Mouse (Mus musculus) small intestine, adult 2 months (tissue): ENCODE measurements at regions not wholly inside any gene's neighbourhood (a gene's known extent, or its start where the extent isn't known, plus 50 kb on each side); places are given as distances from the start of the nearest gene placed in this dataset.

Experiments
- H3K27ac ChIP-seq: fragments of 200-500 bp; 2 replicates; pipeline ENCODE4 v1.5.1; 2012; ENCODE audit warnings: low read depth, low read length, control low read depth, inconsistent platforms; ENCODE audit not compliant: insufficient read depth
- H3K27me3 ChIP-seq: fragments of 200-500 bp; 2 replicates; pipeline ENCODE4 v1.6.1; 2012; ENCODE audit warnings: mild to moderate bottlenecking, moderate library complexity, low read length, inconsistent platforms; ENCODE audit not compliant: control insufficient read depth, insufficient read depth
- H3K36me3 ChIP-seq: fragments of 200-500 bp; 2 replicates; pipeline ENCODE4 v1.6.1; 2012; ENCODE audit warnings: mild to moderate bottlenecking, low read length, control low read depth, inconsistent platforms; ENCODE audit not compliant: control insufficient read depth, insufficient read depth
- H3K4me1 ChIP-seq: fragments of 200-500 bp; 2 replicates; pipeline ENCODE4 v1.6.1; 2012; ENCODE audit warnings: low read length, inconsistent platforms, mixed read lengths; ENCODE audit not compliant: control insufficient read depth, insufficient read depth, insufficient read length
- H3K4me3 ChIP-seq: fragments of 200-500 bp; 2 replicates; pipeline ENCODE4 v1.5.1; 2012; ENCODE audit warnings: low read depth, mild to moderate bottlenecking, control low read depth, inconsistent platforms, low read length, moderate library complexity
- CTCF ChIP-seq: fragments of 200-500 bp; IDR thresholded peaks from 2 replicates; pipeline ENCODE4 v1.5.1; 2012; ENCODE audit warnings: low read depth, mild to moderate bottlenecking, control low read depth, inconsistent platforms, low read length, moderate library complexity, mixed read lengths; ENCODE audit not compliant: insufficient replicate concordance, insufficient read length; ENCODE audit errors: extremely low read depth
- POLR2A ChIP-seq: fragments of 200-500 bp; IDR thresholded peaks from 2 replicates; pipeline ENCODE4 v1.6.1; 2012; ENCODE audit warnings: low read depth, mild to moderate bottlenecking, control low read depth, inconsistent platforms, low read length, moderate library complexity
- WGBS: fragments of 180-500 bp; shearing (Covaris S2); methylation state at CpG from one replicate; pipeline ENCODE4 v1.1.7; 2018; 5-methylcytosine and 5-hydroxymethylcytosine counted together

DNA sequence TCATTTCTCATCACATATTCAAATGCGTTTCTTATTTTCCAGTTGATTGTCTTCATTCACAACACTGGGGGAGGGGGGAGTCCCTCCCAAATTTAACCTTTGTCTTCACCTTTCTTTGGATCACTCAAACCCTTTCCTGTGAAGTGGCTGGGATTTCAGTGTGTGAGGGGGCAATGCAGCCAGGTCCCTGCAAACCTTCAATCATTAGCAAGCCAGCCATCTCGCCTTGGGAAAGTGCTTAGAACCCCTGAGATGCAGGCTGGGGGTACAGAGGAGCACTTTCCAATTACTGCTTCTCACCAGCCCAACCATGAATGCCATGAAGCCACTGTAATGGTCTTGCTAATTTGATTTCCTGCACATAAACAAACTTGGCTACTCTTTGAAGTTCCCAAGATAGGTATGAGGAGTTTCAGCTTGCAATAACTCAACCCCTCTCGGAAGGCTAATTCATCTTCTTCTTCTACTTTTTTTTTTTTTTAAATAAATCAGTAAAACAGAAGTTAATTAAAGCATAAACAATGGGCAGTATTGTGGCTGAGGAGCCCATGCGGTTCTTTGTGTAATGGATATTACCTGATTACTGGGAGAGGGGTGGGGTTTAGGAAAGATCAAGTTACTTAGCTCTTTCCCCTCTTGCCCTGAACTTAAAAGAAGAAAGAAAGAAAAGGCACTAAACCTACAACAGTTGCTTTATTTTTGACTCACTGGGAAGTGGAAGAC lies 486.3 kb downstream of the 1700129C05Rik start:
- H3K4me1 ChIP-seq, result peaks cover under 1% of the 10 kb centered on the region; the same call in 1 of the 2 replicates
- 78% methylated on average over 4 of the region's 4 CpGs for WGBS
- no peak for TF ChIP-seq POLR2A
- no peak for TF ChIP-seq CTCF
- no peaks in the 10 kb centered on the region for H3K27me3 ChIP-seq
- no peak overlapping the region for H3K27ac ChIP-seq
- H3K4me3 ChIP-seq, result no peak overlapping the region
- H3K36me3 ChIP-seq, result no peaks in the 10 kb centered on the region

DNA sequence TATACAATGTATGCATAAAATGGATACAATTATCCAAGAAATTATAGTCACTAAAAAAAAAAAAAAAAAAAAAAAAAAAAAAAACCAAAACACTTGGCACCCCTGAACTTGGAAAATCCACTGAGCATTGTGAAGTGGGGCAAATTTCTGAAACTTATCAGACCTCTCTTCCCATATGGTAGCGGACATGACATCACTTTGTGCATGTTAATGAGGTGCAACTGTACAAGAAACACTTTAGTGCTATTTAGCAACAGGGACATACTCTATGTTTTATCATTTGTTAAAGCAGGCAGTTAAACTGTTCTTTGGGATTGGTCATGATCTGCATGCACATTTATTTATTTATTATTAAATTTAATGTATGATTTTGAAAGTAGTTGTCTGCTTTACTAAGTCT lies 489.7 kb downstream of the 1700129C05Rik start:
- WGBS, result 90% methylated on average over 1 of the region's 1 CpGs
- H3K27ac ChIP-seq, result no peak overlapping the region
- no peaks in the 10 kb centered on the region for H3K4me1 ChIP-seq
- TF ChIP-seq CTCF (no peak), POLR2A (no peak)
- H3K4me3 ChIP-seq, result no peak overlapping the region
- H3K27me3 ChIP-seq, result no peaks in the 10 kb centered on the region
- H3K36me3 ChIP-seq, result no peaks in the 10 kb centered on the region

DNA sequence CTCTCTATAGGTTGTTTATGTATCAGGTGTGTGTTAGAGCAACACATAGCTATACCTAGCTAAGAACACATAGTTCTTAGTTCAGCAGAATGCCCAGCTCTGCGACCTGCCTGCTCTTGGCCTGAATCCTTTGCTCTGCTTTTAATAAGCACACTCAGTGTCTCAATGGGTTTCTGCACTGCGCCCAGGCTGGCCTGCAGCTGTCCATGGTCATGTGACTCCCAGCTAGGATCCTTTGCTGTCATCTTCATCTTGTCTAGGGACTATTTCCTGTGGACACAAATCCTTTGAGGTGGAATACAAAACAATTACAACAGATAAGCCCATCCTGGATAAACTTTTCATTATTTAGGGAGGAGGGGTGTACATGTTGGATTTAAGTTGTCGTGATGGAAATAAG lies 490.7 kb downstream of the 1700129C05Rik start:
- H3K4me3 ChIP-seq, result no peak overlapping the region
- no peak for TF ChIP-seq POLR2A
- TF ChIP-seq CTCF, result no peak
- H3K4me1 ChIP-seq, result no peaks in the 10 kb centered on the region
- H3K27me3 ChIP-seq, result no peaks in the 10 kb centered on the region
- 85% methylated on average over 3 of the region's 3 CpGs for WGBS
- H3K36me3 ChIP-seq, result no peaks in the 10 kb centered on the region
- no peak overlapping the region for H3K27ac ChIP-seq

DNA sequence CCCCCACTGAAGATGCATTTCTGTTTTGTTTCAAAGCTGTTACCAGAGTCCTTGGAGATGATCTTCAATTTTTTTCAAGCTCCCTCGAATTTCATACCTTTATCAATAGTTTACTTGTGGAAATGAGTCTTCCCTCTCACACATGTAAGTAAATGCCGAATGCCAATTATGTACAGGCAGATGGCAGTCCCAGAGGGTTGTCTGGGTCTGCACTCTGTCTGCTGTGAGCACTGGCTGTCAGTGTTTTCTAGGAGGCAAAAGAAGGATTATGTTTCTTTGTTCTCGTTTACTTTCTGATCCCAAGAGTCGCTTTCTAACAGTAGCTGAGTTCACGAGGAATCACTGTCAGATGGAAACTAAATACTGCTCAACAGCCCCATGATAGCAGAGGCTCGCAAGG lies 491.5 kb downstream of the 1700129C05Rik start:
- Histone ChIP-seq H3K4me1 (no peaks in the 10 kb centered on the region), H3K36me3 (no peaks in the 10 kb centered on the region), H3K4me3 (no peak overlapping the region), H3K27me3 (no peaks in the 10 kb centered on the region), H3K27ac (no peak overlapping the region)
- TF ChIP-seq POLR2A (no peak), CTCF (no peak)
- 72% methylated on average over 6 of the region's 6 CpGs for WGBS

DNA sequence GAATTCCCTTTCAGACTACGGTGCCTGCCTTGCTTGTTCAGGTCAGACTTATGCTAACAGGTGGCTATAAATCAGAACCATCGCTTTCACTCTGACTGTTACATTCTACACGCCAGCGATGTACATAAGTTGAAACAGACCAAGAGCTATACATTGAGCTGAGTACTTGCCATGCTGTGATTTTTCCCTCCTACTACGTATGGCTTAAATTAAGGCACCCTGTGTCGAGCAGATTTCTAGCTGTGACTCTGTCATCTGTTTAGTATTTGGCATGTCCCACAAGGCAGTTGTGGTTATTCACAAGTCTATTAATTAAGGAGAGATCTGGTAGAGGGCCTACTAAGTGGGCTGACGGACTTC lies 504.4 kb downstream of the 1700129C05Rik start:
- Histone ChIP-seq H3K4me3 (no peak overlapping the region), H3K4me1 (no peaks in the 10 kb centered on the region), H3K27me3 (no peaks in the 10 kb centered on the region), H3K27ac (no peak overlapping the region), H3K36me3 (no peaks in the 10 kb centered on the region)
- 91% methylated on average over 7 of the region's 7 CpGs for WGBS
- no peak for TF ChIP-seq CTCF
- TF ChIP-seq POLR2A, result no peak

DNA sequence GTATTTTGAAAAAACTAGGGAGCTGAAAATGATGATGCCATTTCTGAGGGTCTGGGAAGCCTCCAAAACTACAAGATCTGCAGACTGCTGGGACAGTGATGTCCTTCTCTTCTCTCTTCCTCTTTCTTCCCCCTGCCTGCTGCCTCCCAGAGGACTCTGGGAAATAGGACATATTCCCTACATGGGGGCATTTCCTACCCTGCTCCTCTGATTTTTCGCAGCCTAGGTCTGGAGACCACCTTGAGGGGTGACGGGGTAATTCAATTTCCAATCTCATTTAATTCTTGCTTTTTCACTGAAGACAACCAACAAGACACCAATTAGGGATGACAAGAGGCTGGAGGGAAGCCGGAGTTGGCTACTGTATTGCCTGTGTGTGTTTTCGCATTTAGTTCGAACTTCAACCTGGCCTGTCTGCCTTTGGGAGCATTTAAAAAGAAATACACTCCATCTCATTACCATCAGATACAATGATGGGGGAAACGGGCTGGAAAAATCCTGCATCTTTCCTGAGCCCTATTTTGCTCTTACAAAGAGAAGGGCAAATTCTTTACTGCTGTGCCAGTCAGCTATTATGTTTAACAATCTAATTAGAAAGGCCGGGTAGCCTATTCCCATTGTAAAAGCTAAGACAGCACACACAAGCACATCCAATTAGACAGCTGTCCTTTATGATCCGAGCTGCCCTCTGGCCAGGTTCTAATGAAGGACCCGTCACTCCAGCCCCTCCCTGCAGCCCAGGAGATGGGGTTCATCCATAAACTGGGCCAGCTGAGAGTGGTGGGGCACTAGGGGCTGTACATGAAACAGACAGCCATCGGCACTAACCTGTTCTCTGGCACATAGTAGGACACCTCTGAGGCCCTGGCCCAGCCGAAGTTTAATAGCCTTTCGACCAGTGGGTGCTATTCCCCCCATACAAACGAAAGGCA lies 505.0 kb downstream of the 1700129C05Rik start:
- Histone ChIP-seq H3K4me1 (no peaks in the 10 kb centered on the region), H3K27ac (no peak overlapping the region), H3K4me3 (no peak overlapping the region), H3K27me3 (no peaks in the 10 kb centered on the region), H3K36me3 (no peaks in the 10 kb centered on the region)
- TF ChIP-seq CTCF, result no peak
- TF ChIP-seq POLR2A, result no peak
- 85% methylated on average over 13 of the region's 13 CpGs for WGBS

DNA sequence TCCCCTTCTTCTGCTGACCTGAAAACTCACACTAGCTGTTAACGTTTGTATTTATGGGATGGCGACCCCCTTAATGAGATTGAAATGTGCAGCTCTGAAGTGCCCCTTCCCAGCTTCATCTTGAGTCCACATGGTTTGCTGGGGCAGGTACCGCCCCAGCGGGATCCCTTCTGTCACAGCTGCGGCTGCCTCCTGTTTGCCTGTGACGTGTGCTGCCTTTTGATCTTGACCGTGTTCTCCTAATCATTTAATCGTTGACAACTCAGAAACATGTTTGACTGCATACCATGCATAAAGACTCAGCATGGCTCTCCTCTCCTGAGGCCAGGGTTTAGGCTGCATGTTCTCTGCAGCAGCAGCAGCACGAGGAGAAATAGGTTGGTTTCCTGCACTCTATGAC lies 511.5 kb downstream of the 1700129C05Rik start:
- Histone ChIP-seq H3K4me1 (no peaks in the 10 kb centered on the region), H3K27ac (no peak overlapping the region), H3K36me3 (no peaks in the 10 kb centered on the region), H3K27me3 (no peaks in the 10 kb centered on the region), H3K4me3 (no peak overlapping the region)
- TF ChIP-seq POLR2A (no peak), CTCF (no peak)
- 22% methylated on average over 9 of the region's 9 CpGs for WGBS
